Mouse (Mus musculus) heart, adult 2 months (tissue): ENCODE results near the gene Rabl2.

Source experiments
- CTCF ChIP-seq: fragments of 200-600 bp; IDR thresholded peaks from 2 replicates; pipeline ENCODE4 v1.8.1; 2022; ENCODE audit warnings: antibody characterized with exemption, mild to moderate bottlenecking, moderate library complexity
- EP300 ChIP-seq: fragments of 200-500 bp; IDR thresholded peaks from 2 replicates; pipeline ENCODE4 v1.6.1; 2011; ENCODE audit warnings: low read depth, low read length, control low read depth; ENCODE audit not compliant: insufficient read depth
- POLR2A ChIP-seq: fragments of 200-500 bp; IDR thresholded peaks from 2 replicates; pipeline ENCODE4 v1.6.1; 2011; ENCODE audit warnings: mild to moderate bottlenecking, low read depth, low read length, control low read depth; ENCODE audit not compliant: insufficient read depth

DNA sequence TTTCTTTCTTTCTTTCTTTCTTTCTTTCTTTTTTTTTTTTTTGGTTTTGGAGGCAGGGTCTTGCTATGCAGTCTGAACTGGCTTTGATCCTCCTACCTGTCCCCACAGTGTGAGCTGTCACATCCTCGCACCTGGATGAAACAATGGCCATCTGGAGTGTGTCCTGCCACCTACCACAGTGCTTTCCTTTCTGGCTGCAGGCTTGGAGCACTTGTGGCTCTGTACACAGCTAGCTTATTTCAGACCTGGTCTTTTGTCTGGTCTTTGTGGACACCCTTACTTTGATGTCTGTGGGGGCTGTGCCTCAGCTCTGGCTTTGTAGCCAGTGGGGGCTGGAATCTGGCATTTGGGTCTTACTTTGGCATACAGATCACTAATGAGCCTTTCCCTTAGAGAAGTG is 40.0 kb downstream of the Rabl2 start:
- TF ChIP-seq POLR2A (no peak), CTCF (no peak), EP300 (no peak)
